Mouse (Mus musculus): ENCODE data around the gene Pbp2.

Gene Pbp2

GRCm38 (mm10) chr6:135300469-135300868 lies 9.7 kb downstream of the Pbp2 start:
- DNase-seq (ENCODE audit: low read depth, low spot score): no peak

DNA sequence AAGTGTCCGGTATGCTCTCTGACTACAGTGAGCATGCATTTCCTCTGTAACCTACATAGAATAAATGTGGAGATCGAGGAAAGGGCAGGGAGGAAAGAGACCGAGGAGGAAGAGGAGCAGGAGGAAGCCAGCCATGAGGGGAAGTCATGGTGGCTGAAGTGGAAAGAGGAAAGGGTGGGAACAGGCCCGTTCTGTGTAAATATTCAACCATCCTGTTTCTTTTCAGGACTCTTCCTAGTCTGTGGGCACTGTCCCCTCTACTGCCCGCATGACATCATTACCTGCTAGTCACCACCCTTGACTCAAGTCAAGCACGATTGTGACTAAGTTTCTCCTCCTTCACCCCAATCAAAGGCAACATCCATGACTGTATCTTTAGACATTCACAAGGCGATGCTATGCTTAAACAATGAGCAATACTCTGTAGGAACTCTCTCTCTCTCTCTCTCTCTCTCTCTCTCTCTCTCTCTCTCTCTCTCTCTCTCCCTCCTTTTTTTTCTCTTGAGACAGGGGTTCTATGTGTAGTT lies 11.1 kb downstream of the Pbp2 start:
- DNase-seq (ENCODE audit: low read depth, low spot score): no peak

- DNase-seq (ENCODE audit: low read depth, low spot score): no peak
Measured at GRCm38 (mm10) chr6:135297570-135297969, 12.6 kb downstream of the Pbp2 start.

- no peak for DNase-seq (ENCODE audit: low read depth, low spot score)
Measured at GRCm38 (mm10) chr6:135296267-135296666, 13.9 kb downstream of the Pbp2 start.

- DNase-seq (ENCODE audit: low read depth, low spot score): no peak
Measured at GRCm38 (mm10) chr6:135295082-135295861, 14.9 kb downstream of the Pbp2 start.

DNA sequence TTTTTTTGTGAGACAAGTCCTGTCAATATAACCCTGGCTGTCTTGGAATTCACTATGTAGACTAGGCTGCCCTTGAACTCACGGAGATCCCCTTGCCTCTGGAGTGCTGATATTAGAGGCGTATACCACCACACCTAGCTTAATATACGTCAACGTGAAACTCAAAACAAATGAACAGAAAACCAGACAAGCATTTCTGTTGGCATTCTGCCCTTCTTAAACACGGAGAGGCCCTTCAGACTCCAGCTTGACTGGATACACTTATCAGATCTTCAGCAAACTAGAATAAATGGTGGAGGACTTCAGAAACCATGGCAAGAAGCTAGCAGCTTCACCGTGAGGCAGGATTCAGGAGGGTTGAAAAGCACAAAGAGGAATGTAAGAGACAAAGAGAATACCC lies 16.1 kb downstream of the Pbp2 start:
- DNase-seq (ENCODE audit: low read depth, low spot score): no peak

GRCm38 (mm10) chr6:135292391-135292790 lies 17.8 kb downstream of the Pbp2 start:
- no peak for DNase-seq (ENCODE audit: low read depth, low spot score)

DNA sequence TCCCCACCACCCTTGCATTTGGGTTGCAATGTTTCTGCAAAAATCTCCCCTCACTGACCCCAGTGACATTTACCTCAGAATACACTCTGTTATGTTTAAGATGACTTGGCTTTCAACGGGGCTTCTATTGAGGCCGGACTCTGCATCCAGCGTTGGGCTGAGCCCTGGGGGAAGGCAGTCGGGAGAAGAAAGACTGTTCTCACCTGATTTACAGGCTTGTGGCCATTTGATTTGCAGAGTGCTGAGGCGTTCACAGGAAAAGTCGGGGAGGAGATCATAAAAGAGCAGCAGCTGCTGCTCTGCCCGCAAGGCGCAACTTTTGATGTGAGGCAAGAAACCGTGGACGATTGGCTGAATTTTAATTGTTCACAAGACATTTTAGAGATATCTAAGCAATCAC lies 30.3 kb downstream of the Pbp2 start:
- DNase-seq (ENCODE audit: low read depth, low spot score): no peak

- DNase-seq (ENCODE audit: low read depth, low spot score): no peak
Measured at GRCm38 (mm10) chr6:135279286-135279685, 30.9 kb downstream of the Pbp2 start.

- DNase-seq (ENCODE audit: low read depth, low spot score): no peak
Measured at GRCm38 (mm10) chr6:135278302-135278701, 31.9 kb downstream of the Pbp2 start.

DNA sequence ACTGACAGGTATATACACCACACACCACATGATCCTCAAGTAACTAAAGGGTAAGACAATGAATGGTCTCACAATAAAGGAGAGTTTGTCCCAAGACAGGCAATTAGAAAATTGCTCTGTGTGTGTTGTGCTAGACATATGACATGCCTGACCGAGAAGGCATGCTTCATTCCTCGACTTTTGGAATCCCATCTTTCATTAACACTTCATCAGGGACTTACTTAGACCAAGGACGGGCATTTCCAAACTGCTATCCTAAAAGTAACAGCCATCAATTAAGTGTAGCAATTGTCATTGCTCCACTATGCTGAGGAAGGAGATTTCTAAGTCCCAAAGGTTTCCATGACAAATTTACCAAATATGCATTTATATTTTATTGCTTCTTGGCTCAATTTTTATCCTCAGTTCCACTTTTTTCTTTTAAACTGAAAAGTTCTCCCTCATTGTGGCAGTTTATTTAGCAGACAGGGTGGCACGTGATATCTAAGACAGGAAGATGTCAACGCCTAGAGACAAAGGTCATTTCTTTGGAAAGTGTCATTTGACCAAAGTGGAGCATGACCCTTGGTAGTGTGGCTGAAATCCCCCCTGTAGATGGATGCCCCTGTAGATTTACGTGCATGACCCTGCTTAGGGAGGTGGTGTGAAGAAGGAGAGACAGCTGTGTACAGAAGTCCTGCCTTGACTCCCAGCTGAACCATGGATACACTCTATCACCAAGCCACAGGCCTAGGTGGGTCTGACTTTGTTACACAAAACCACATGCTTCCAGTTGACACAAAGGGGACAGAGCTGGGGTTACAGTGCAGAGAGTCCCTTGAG lies 33.5 kb downstream of the Pbp2 start:
- DNase-seq (ENCODE audit: low read depth, low spot score): no peak

DNA sequence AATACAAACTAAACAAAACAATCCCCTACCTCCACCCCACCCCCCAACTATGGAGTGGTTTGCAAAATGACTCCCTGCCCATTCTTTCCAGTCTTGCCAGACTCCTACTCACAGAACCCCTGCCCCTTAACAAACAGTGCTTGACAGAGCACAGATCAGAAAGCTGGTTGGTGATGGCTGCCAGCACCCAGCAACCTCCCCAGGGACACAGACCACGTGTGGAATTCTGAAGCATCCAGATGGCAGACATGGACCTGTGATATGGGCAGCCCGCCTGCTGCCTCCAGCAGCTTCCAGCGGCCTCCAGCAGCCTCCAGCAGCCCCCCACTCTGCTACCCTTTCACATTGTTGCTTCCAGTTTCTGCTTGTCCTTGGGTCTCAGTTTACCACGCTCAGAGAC lies 35.0 kb downstream of the Pbp2 start:
- DNase-seq (ENCODE audit: low read depth, low spot score): no peak

GRCm38 (mm10) chr6:135273066-135273465 lies 37.1 kb downstream of the Pbp2 start:
- no peak for DNase-seq (ENCODE audit: low read depth, low spot score)

GRCm38 (mm10) chr6:135271761-135272160 lies 38.4 kb downstream of the Pbp2 start:
- no peak for DNase-seq (ENCODE audit: low read depth, low spot score)

DNA sequence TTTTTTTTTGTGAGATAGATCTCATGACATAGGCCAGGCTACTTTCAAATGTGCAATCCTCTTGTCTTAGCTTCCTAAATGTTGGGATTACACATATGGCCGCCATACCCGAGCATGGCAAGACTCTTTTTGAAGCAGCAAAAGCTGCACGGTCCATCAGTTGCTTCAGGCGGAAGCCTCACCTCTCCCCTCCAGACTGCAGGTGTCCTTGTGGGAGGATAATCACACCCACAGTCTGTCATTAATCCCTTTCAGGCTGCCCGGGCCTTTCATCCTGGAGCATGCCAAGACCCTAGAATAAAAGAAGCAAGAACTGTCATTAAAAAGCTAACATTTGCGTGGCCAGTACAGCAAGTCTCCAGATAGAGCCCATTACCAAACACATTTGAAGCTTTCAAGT lies 40.6 kb downstream of the Pbp2 start:
- no peak for DNase-seq (ENCODE audit: low read depth, low spot score)

- DNase-seq (ENCODE audit: low read depth, low spot score): no peak
Measured at GRCm38 (mm10) chr6:135268392-135268791, 41.8 kb downstream of the Pbp2 start.

GRCm38 (mm10) chr6:135267221-135267620 lies 43.0 kb downstream of the Pbp2 start:
- DNase-seq (ENCODE audit: low read depth, low spot score): no peak

DNA sequence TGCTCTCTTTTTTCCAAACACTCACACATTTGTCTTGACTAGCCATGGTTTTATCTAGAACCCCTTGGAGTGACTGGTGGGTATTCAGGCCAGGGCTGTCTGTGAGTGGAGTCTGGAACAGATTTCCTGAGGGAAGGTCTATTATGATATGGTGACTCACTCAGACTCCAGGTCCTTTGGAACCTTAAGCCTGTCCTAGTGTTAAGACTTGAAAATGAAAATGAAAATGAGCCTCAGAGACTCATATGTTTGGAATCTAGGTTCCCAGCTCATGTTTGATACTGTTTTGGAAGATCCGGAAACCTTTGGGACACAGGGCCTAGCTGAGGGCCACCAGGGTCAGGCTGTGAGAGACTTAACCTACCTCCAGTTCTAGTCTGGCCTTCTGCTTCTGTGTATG lies 44.1 kb downstream of the Pbp2 start:
- no peak for DNase-seq (ENCODE audit: low read depth, low spot score)

DNA sequence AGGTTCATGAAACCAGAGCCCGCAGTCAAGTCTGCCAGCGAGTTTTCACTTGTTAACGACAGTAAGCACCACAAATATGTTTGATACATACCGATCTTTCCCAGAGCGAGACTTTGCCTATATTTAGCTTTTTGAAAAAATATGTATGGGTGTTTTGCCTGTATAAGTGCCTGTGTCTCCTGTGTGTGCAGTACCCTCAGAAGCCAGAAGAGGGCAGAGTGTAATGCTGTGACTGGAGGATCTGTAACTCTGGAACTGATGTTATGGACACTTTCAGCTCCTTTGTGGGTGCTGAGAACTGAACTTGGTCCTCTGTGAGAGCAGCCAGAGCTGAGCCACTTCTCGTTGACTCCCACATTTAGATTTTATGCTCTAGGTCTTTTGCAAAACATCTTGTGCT lies 46.1 kb downstream of the Pbp2 start:
- no peak for DNase-seq (ENCODE audit: low read depth, low spot score)

DNA sequence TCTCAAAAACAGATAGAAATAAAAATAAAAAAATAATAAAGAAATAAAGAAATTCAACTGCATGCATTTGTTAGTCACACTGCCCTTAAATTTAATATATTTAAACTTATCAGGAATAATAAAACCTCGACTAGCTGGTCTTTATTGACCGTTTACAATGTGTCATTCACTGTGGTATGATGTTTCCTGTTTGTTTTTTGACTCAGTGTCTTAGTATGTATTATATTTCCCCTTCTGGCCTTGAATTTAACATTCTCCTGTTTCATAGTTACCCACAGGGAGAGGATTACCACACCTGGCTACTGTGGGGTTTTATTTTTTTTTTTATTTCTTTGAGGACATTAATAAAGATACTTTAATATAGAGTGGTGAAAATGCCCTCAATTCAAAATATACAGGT lies 47.6 kb downstream of the Pbp2 start:
- no peak for DNase-seq (ENCODE audit: low read depth, low spot score)

DNA sequence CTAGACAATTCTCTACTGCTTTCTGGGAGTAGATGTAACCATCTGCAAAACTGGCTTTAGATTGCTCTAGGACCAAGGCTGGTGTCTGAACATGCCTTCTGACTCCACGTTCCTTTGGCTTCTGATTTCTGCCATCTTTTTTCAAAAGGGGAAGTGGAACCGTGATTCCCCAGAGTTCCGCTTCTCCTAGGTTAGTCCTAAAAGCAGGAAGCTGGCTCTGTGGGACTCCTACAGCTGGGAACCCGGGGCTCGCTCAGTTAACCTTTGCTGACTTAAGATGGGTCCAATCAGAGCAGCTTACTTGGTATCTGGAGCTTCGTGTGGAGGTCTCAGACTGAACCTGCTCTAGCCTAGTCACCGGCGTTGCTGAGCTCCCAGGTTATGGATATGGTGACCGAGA lies 49.1 kb downstream of the Pbp2 start:
- DNase-seq (ENCODE audit: low read depth, low spot score): no peak

DNA sequence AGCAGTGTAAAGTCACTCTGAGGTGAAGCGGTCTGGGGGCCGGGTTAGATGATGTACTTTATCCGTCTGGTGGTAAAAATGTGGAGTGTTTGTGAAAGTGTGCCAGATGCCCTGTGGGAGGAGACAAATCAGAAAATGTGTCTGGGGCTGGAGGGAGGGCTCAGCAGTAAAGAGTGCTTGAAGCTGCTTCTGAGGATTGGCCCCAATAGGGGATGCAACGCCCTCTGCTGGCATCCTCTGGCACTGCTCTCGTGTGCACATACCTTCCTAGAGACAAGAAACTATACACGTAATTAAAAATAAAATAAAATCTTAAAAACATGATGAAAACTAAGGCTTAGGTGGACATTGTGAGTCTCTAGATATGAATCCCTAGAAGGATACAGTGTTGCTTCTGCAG lies 49.8 kb downstream of the Pbp2 start:
- DNase-seq (ENCODE audit: low read depth, low spot score): no peak

All from retina, postnatal 7 days (tissue).